Mouse (Mus musculus): Measurements from ENCODE around the gene Ddx58. TPM values are rescaled to one million over a fixed set of nuclear protein-coding genes. Genes with fewer than 3 reads are reported as not detected.

Ddx58 gene
- polyA plus RNA-seq, 1 experiment from 2014 or later: 13.2 TPM

DNA sequence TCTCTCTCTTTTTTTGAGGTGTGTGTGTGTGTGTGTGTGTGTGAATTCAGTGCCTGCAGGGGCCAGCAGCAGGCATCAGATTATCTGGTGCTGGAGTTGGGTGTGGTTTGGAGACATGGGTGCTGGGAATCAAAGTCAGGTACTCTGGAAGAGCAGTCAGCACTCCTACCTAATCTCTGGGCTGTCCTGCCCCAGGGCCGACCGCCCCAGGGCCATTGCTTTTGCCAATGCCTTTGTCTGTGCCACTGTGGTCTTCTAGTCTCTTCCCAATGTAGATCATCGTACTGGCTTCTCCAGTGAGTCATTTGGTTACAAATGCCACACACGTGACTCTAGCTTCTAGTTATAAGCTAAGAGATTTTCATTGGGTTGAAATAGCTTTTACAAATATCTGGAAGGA is 84.9 kb downstream of the Ddx58 start:
- Histone ChIP-seq H3K4me1 (peaks cover 15% of the 10 kb centered on the region; the same call in 1 of the 2 replicates), H3K27me3 (replicated peaks) (no peaks in the 10 kb centered on the region), H3K4me3 (replicated peaks) (no peak overlapping the region), H3K4me2 (no peak overlapping the region), H3K9ac (no peak overlapping the region), H3K36me3 (no peaks in the 10 kb centered on the region), H3K27ac (no peak overlapping the region), H3K9me3 (no peaks in the 10 kb centered on the region)
- WGBS: 88% methylated on average over 4 of the region's 4 CpGs
- ATAC-seq (ENCODE audit: insufficient read depth, low FRiP score, low read depth): no peak

Other genes starting within 250 kb of the Ddx58 start
- gene Aco1, start 96.7 kb downstream of the Ddx58 start, polyA plus RNA-seq (2015; fragmentation: Nextera tagmentation; extraction: Ambion mirVana): 55.0 and 64.9 TPM in 2 replicates
- 29.1 and 53.0 TPM in 2 replicates for gene Smim27, start 29.8 kb upstream of the Ddx58 start, polyA plus RNA-seq (2015; fragmentation: Nextera tagmentation; extraction: Ambion mirVana)
- 39.5 and 41.8 TPM in 2 replicates for gene Topors, start 30.0 kb upstream of the Ddx58 start, polyA plus RNA-seq (2015; fragmentation: Nextera tagmentation; extraction: Ambion mirVana)
- gene Ndufb6, start 39.6 kb upstream of the Ddx58 start, polyA plus RNA-seq (2015; fragmentation: Nextera tagmentation; extraction: Ambion mirVana): 324 and 340 TPM in 2 replicates
- gene Tmem215, start 232.4 kb upstream of the Ddx58 start, polyA plus RNA-seq (2015; fragmentation: Nextera tagmentation; extraction: Ambion mirVana): 0.49 and 0.70 TPM in 2 replicates

Measured in stomach, embryonic 15.5 days (tissue).